Mouse (Mus musculus) right cerebral cortex, postnatal 4 days (tissue): Measurements from ENCODE around the gene E2f2.

Experiments
- DNase-seq: peaks from one replicate; pipeline ENCODE4 v3.0.0-alpha.2; 2022

E2f2 gene

GRCm38 (mm10) chr4:136177244-136177611, 5.0 kb downstream of the E2f2 start:
- no peak for DNase-seq

- no peak for DNase-seq
Observed at GRCm38 (mm10) chr4:136177612-136178474, 5.6 kb downstream of the E2f2 start.

DNA sequence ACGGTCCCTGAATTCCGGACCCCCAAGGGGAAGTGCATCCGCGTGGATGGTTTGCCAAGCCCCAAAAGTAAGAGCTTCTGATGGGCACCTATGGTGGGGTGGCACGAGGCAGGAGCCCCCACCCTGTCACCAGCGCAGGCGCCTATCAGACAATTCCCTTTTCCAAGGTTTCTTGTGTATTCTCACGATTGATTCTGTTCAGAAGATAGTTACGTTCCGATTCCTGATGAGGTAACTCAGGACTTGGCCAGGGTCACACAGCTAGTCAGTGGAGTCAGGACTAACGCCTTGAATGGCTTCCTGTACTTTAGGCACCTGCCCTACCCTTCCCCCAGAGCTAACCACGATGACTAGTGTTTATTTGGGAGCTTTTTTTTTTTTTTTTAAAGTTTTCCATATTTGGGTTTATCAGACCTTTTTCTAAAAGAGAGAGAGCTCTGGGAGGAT, 6.3 kb downstream of the E2f2 start:
- DNase-seq: no peak

DNA sequence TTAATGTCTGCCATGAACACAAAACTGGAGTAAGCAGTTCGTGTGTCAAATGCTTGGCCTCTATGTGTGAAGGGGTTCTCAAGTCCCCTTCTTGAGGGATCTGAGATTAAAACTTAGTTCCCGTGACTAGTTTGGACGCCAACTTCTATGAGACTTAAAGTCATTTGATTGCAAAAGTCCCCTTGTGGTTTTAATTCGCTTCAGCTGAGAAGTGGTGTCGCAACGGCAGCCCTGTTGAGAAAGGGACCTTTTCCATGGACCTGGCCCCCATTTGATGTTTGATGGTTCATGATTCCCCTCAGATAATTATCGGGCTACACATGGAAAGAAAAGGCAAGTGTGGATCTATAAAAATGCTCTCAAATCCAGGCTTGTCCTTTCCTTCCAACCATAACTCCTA, 7.3 kb downstream of the E2f2 start:
- no peak for DNase-seq

DNA sequence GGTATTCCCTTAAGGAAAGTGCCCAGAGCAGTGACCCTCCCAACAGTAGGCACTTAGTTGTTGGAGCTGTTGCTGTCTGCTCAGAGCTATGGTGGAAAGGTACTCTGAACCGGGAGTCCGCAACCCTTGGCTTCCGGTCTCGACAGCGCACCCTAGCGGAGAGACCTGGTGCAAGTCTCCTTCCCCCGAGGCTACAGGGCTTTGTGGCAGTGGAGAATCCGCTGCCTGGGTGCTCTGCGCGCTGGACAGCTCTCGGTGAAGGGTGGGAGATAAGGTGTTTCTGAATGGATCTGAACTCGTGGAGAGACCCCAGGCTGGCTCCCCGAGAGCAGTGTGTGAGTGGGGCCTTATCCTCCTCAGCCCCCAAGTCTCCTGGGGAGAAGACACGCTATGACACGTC, 7.8 kb downstream of the E2f2 start:
- DNase-seq: peak; percentile 79

- DNase-seq: peak; percentile 56
Observed at GRCm38 (mm10) chr4:136180408-136181330, 8.5 kb downstream of the E2f2 start.

- no peak for DNase-seq
Observed at GRCm38 (mm10) chr4:136181367-136181766, 9.2 kb downstream of the E2f2 start.

GRCm38 (mm10) chr4:136185375-136185774, 13.2 kb downstream of the E2f2 start:
- no peak for DNase-seq

DNA sequence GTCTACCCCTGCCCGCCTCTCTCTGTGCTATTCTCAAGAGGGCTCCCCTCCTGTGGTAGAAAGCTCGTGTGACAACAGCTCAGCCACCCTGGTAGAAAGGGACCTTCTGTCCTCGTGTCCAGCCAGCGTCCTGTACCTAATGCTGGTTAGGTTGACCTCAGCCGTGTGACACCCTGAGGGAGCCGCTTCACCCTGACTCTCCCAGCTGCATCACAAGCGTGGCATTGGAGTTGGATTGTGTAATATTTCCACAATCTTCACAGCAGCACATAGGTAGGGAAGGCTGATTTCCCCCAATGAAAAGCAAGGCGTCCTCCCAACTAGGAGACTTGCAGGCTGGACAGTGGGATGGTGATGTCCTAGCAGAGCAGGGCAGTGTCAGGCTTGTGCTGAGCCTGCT, 14.1 kb downstream of the E2f2 start:
- DNase-seq: no peak

DNA sequence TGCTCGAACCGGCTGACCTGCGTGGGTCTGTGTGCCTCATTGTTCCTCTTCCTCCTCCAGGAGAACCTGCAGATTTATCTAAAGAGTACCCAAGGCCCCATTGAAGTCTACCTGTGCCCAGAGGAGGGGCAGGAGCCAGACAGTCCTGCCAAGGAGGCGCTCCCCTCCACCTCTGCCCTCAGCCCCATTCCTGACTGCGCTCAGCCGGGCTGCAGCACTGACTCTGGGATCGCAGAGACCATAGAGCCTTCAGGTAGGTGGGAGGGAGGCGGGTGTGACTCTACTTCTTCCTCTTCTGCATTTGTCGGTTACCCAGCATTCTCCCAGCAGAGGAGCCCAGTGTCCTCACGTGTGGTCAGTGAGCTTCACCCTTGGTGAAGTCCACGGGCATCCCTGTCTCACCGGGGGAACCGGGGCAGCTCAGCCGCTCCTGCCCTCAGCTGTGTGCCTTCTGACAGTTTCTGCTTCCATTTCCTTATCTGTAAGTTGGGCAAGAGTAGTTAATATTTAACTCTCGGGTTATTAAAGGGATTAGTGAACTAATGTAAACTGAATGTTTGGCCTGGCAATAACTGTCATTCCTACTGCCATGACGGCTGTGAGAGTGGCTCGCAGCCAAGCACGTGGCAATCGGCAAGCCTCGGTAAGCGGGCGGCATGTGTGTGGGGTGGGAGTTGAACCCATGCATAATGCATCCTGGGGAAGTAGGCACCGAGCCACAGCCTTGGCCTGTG, 14.7 kb downstream of the E2f2 start:
- DNase-seq: no peak

GRCm38 (mm10) chr4:136188973-136189737, 17.0 kb downstream of the E2f2 start:
- no peak for DNase-seq

- DNase-seq: no peak
Observed at GRCm38 (mm10) chr4:136189912-136190311, 17.7 kb downstream of the E2f2 start.

DNA sequence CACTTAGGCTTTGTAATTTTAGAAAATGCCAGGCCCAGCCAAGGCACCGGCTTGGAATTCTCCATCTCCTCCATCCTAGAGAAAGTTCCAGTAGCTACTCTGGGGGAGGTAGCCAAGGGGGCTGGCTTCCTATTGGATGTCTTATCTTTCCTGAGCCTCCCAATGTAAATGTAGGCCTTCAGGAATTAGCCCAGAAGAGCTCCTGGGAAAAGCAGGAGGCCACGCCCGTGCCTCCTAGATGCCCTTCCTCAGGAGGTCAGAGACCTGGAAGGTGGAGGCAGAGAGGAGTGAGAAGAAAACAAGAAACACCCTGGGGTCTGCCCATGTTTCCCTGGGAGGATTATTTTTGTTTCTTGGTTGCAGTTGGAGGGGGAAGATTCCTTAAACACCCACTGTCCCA, 21.4 kb downstream of the E2f2 start:
- DNase-seq: no peak

GRCm38 (mm10) chr4:136195029-136195428, 22.8 kb downstream of the E2f2 start:
- no peak for DNase-seq

DNA sequence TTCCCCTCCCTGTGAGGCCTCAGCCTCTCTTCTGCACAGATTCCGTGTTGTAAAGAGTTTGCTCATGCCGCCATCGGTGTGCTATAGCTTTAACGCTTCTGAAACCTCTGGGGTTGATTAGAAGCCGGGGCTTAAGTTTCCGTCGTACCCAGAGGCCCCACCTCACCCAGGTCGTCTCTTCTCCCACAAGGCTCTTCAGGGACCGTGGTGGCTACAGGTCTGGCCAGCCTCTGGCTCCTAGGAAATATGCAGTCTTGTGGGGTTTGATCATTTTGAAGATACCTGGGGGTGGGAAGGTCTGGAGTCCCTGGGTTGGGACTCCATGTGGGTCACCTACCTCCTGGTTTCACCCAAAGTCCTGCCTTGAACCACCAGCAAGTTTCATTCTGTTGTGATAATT, 23.4 kb downstream of the E2f2 start:
- DNase-seq: no peak

DNA sequence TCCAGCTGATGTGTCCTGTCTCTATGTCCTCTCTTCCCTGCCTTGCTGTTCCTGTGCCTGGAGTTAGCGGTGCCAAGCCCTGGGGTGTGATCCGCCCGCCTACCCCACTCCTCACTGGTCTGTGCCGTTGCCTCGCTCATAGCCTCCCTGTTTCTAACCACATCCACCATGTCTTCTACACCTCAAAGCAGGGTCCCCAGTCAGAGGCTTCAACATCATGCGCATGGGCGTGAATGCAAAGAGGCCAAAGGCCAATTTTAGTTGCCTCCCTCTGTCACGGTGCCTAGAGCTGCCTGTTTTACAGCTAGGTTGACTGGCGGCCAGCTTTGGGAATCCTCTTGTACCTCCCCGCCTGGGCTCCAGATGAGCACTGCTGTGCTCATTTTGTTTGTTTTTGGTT, 24.0 kb downstream of the E2f2 start:
- DNase-seq: no peak

- no peak for DNase-seq
Observed at GRCm38 (mm10) chr4:136198846-136199245, 26.7 kb downstream of the E2f2 start.

DNA sequence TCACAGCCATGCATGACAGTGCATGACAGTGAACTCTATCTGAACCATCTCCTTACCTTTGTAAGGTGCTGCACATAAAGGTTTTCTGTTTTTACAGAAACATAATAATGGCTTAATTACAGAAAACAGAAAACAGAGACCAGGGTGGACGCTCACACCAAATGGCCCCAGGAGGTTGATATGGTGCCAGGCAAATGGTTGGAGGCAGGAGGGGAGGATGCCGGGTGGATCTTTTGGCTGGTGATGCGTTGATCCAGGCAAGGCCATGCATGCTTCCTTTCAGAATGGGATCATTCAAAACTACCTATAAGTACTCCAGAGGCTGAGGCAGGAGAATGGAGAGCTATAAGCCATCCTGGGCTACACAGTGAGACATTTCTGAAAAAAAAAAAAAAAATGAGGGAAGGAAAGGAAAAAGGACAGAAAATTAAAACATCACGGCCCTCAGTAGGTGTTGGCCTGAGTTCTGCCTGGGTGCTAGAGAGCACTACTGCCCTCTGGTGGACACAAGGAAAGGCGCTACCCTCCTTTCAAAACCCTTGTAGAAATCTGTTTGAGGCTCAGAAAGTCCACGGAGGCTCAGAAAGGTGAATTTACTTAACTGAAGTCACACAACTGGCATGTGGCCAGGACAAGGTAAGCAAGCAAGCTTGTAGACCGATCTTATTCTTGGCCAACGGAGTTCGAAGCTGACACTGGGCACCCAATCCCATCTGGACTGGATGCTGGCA, 27.5 kb downstream of the E2f2 start:
- no peak for DNase-seq

- DNase-seq: peak; percentile 82
Observed at GRCm38 (mm10) chr4:136202509-136202908, 30.3 kb downstream of the E2f2 start.

GRCm38 (mm10) chr4:136204775-136205174, 32.6 kb downstream of the E2f2 start:
- DNase-seq: no peak

DNA sequence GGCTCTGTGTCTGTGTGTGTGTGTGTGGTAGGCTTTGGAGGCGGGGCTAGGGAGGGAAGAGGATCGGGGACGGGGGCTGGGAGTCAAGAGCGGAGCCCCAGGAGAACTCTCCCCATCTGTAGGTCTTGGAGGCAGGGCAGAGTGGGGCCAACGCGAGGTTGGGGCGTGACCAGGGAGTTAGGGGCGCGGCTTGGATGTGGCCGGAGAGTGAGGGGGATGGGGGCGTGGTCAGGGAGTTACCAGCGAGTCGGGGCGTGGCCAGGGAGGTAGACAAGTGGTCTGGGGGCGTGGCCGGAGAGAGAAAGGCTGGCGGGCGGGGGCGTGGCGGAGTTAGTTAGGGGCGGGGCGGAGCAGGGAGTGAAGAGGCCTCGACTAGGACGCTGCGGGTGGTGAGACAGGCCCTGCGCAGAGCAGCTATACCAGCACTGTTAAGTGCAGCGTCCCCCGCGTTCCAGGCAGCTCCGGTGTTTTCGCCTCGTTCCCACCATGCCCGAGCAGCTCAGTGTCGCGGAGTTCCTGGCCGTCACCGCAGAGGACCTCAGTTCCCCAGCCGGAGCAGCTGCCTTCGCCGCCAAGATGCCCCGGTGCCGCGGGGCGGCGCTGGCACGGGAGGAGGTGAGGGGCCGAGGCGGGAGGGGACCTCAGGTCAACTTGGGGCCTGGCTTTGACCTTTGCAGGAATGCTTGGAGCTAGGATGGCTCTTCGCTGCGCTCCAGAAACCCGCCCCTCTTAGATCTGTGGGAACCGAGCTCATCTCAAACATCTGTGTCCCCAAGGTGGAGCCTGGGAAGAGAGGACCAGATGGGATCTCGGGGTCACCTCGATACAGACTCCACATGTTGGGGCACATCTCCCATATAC, 34.1 kb downstream of the E2f2 start, which contains the start of gene Asap3:
Asap3 (plus strand) TSS at position 333 of the 861 bp plus-strand sequence.
- DNase-seq: peak; percentile 82
